Mouse (Mus musculus) liver, embryonic 14.5 days (tissue): ENCODE data around the gene Olfr1368. TPM values are rescaled to one million over a fixed set of nuclear protein-coding genes. Genes with fewer than 3 reads are reported as not detected.
A peak's percentile ranks its signal among the peaks of the same experiment; 100 is the strongest.

ENCODE experiments used
- ATAC-seq: fragments of 200-750 bp; cut with Nextera tagmentation; 2 replicates; pipeline ENCODE4 v1.8.0; 2017; ENCODE audit warnings: moderate number of reproducible peaks, mild to moderate bottlenecking, moderate library complexity; ENCODE audit not compliant: insufficient read depth
- DNase-seq, 3 experiments: peaks; one replicate each; pipeline ENCODE4 v3.0.0-alpha.2; 2012 to 2013; ENCODE audit warnings: low read depth in 3 of 3, low spot score in 3 of 3
- H3K27ac ChIP-seq: fragments of 300-500 bp; sonication (generic); 2 replicates; pipeline ENCODE4 v1.5.1; 2014; ENCODE audit warnings: moderate library complexity, mild to moderate bottlenecking, control low read depth, inconsistent platforms
- H3K27me3 ChIP-seq: fragments of 300-500 bp; sonication (generic); 2 replicates; pipeline ENCODE4 v1.6.1; 2014; ENCODE audit warnings: mild to moderate bottlenecking, low read length, moderate library complexity; ENCODE audit not compliant: control insufficient read depth, insufficient read depth
- H3K36me3 ChIP-seq: fragments of 300-500 bp; sonication (generic); replicated peaks from 2 replicates; pipeline ENCODE4 v1.6.1; 2014; ENCODE audit warnings: low read depth; ENCODE audit not compliant: control insufficient read depth, insufficient read depth
- H3K4me1 ChIP-seq, 2 experiments: fragments of 200-500 bp in 1 of 2; fragments of 300-500 bp in 1 of 2; sonication (generic) in 1 of 2; replicated peaks; 2 replicates each; pipeline ENCODE4 v1.6.1; 2012 to 2014; ENCODE audit warnings: antibody characterized with exemption in 1 of 2, inconsistent platforms in 1 of 2, low read length in 1 of 2; ENCODE audit not compliant: control insufficient read depth in 2 of 2, insufficient read depth in 2 of 2
- H3K4me2 ChIP-seq: fragments of 300-500 bp; sonication (generic); 2 replicates; pipeline ENCODE4 v1.6.1; 2014; ENCODE audit warnings: low read depth, mild to moderate bottlenecking, control low read depth, moderate library complexity
- H3K4me3 ChIP-seq, 2 experiments: fragments of 200-500 bp in 1 of 2; fragments of 300-500 bp in 1 of 2; sonication (generic) in 1 of 2; 2 replicates each; pipeline ENCODE4 v1.5.1; 2012 to 2014; ENCODE audit warnings: low read depth in 2 of 2, low read length in 2 of 2, mild to moderate bottlenecking in 2 of 2, control low read depth in 1 of 2, inconsistent platforms in 1 of 2, moderate library complexity in 1 of 2; ENCODE audit not compliant: insufficient read depth in 1 of 2
- H3K9ac ChIP-seq: fragments of 300-500 bp; sonication (generic); replicated peaks from 2 replicates; pipeline ENCODE4 v1.6.1; 2014; ENCODE audit warnings: mild to moderate bottlenecking, control low read depth, moderate library complexity
- H3K9me3 ChIP-seq: fragments of 300-500 bp; sonication (generic); 2 replicates; pipeline ENCODE4 v1.6.1; 2016; ENCODE audit warnings: low read length, mixed read lengths; ENCODE audit not compliant: control insufficient read depth
- CTCF ChIP-seq: IDR thresholded peaks from 2 replicates; pipeline ENCODE4 v1.5.1; 2016; ENCODE audit warnings: antibody characterized with exemption, low read depth, control low read depth
- EP300 ChIP-seq: IDR thresholded peaks from 2 replicates; pipeline ENCODE4 v1.6.1; 2016; ENCODE audit warnings: antibody characterized with exemption, low read depth
- WGBS: fragments of 180-500 bp; shearing (Covaris S2); extraction: QIAGEN DNeasy Blood & Tissue Kit; methylation state at CpG from one replicate; pipeline ENCODE4 v1.1.7; 2014; ENCODE audit not compliant: insufficient replicate concordance; 5-methylcytosine and 5-hydroxymethylcytosine counted together
- polyA plus RNA-seq, 2 experiments: library from polyadenylated mRNA; depleted of rRNA in 1 of 2; stranded (reverse) in 1 of 2; unstranded in 1 of 2; fragments of >200 nt; fragmentation: Nextera tagmentation in 1 of 2; extraction: Ambion mirVana in 1 of 2; gene quantifications; 2 replicates each; pipeline versions ENCODE4 v1.2.1 to v1.2.3; 2012 to 2014

Olfr1368 gene
- not detected in 2 replicates for polyA plus RNA-seq (2012; rRNA removed)
- polyA plus RNA-seq (2014; fragmentation: Nextera tagmentation; extraction: Ambion mirVana), result not detected in 2 replicates

DNA sequence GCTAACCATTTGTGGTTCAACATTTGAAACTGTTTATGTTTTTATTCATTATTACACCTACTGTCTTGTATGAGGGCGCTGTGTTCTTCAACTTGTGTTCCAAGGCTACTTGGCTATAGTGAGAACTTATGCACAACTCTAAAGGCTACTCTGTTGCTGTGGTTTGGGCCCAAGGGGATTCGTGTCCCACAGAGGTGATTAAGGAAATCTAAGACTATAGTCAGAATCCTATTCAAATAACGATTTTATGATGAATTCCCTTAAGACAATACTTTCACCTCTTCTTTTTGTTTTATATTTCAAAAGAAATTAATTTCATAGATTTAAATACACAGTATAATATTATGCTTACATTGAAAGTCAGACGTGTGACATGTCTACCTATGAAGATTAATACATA is at the start of gene Olfr1368:
TSS of gene Olfr1368 (minus strand) at position 101 of the 400 bp plus-strand sequence.
- Histone ChIP-seq H3K36me3 (no peaks in the 10 kb centered on the region), H3K4me3 (no peak within 1 kb of the TSS), H3K4me1 (no peaks in the 10 kb centered on the region), H3K9ac (no peak within 1 kb of the TSS), H3K27ac (no peak within 1 kb of the TSS), H3K9me3 (no peaks in the 10 kb centered on the region), H3K4me2 (no peak within 1 kb of the TSS), H3K27me3 (no peaks in the 10 kb centered on the region)
- TF ChIP-seq EP300 (no peak), CTCF (no peak)
- whole genome bisulfite sequencing, result 45% methylated on average over 4 of the region's 4 CpGs
- DNase-seq (no peak), ATAC-seq (no peak)

GRCm38 (mm10) chr13:21185521-21185920 is 39.9 kb upstream of the Olfr1368 start:
- 78% methylated on average over 4 of the region's 4 CpGs for WGBS
- no peak for TF ChIP-seq EP300
- no peak for TF ChIP-seq CTCF
- Histone ChIP-seq H3K9ac (no peak overlapping the region; the same call in 1 of the 2 replicates), H3K4me3 (no peak overlapping the region), H3K27me3 (no peaks in the 10 kb centered on the region), H3K4me2 (no peak overlapping the region), H3K27ac (no peak overlapping the region), H3K9me3 (no peaks in the 10 kb centered on the region), H3K36me3 (peaks cover 87% of the 10 kb centered on the region), H3K4me1 (peaks cover 0 to 4% of the 10 kb centered on the region in 2 experiments; a peak in 2 of 4 replicates)
- ATAC-seq (no peak), DNase-seq (no peak)

DNA sequence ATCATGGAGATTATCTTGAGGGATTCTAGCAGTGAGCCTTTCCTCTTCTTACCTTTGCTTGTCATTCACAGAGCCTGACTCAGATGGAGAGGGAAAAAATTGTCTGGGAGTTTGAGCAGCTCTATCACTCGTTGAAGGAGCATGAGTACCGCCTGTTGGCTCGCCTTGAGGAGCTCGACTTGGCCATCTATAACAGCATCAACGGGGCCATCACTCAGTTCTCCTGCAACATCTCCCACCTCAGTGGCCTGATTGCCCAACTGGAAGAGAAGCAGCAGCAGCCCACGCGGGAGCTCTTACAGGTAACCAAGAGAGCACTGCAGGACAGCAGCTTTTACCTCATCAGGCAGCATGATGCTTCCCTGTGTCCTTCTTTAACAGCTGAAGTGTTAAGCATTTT is 38.0 kb upstream of the Olfr1368 start:
- no peak overlapping the region for H3K9ac ChIP-seq

GRCm38 (mm10) chr13:21183066-21183465 is 37.4 kb upstream of the Olfr1368 start:
- H3K36me3 ChIP-seq, result peaks cover 62% of the 10 kb centered on the region
- no peak overlapping the region for H3K9ac ChIP-seq
- no peaks in the 10 kb centered on the region for H3K27me3 ChIP-seq
- 85% methylated on average over 6 of the region's 6 CpGs for WGBS
- H3K4me2 ChIP-seq, result no peak overlapping the region
- H3K27ac ChIP-seq, result no peak overlapping the region
- no peak overlapping the region for H3K4me3 ChIP-seq
- no peak for TF ChIP-seq CTCF
- no peak for TF ChIP-seq EP300
- DNase-seq (no peak), ATAC-seq (no peak)
- no peaks in the 10 kb centered on the region for H3K9me3 ChIP-seq
- peaks cover 7 to 16% of the 10 kb centered on the region in 2 experiments for H3K4me1 ChIP-seq

More for the DNA sequence above, 38.0 kb upstream of the Olfr1368 start:
- H3K36me3 ChIP-seq, result peaks cover 68% of the 10 kb centered on the region
- DNase-seq (no peak), ATAC-seq (no peak)
- H3K4me3 ChIP-seq, result no peak overlapping the region
- no peak overlapping the region for H3K4me2 ChIP-seq
- H3K4me1 ChIP-seq, result peaks cover 3 to 10% of the 10 kb centered on the region in 2 experiments
- 83% methylated on average over 7 of the region's 7 CpGs for WGBS
- no peaks in the 10 kb centered on the region for H3K9me3 ChIP-seq
- no peak overlapping the region for H3K27ac ChIP-seq
- no peaks in the 10 kb centered on the region for H3K27me3 ChIP-seq
- TF ChIP-seq EP300 (no peak), CTCF (no peak)

DNA sequence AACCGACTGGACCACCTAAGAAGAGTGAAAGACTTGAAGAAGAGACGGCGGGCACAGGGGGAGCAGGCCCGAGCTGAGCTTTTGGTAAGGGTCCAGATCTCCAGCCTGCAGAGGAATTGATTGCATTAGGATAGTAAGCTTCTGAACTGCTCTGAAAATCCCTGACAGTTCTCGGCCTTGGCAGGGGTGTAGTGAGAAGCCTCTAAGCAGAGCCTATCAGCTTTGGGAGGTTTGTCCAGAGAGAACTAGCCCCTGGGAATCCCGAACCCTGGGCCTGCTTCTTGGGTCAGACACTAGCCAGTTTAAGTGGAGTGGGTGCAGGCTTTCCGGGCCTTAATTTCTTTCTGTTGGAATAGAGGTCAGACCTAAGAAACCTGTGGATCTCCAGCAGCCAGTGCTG is 36.3 kb upstream of the Olfr1368 start:
- H3K4me3 ChIP-seq, result peak overlapping the region; percentile 35 to 95
- DNase-seq (no peak), ATAC-seq (no peak)
- H3K4me1 ChIP-seq, result peaks cover 7 to 16% of the 10 kb centered on the region in 2 experiments
- H3K27me3 ChIP-seq, result no peaks in the 10 kb centered on the region
- peaks cover 52% of the 10 kb centered on the region for H3K36me3 ChIP-seq
- 71% methylated on average over 7 of the region's 7 CpGs for WGBS
- H3K9ac ChIP-seq, result peak overlapping the region; percentile 54
- H3K4me2 ChIP-seq, result peak overlapping the region; percentile 76
- no peaks in the 10 kb centered on the region for H3K9me3 ChIP-seq
- no peak for TF ChIP-seq CTCF
- TF ChIP-seq EP300, result no peak
- no peak overlapping the region for H3K27ac ChIP-seq
